Mouse (Mus musculus) urinary bladder, postnatal 14 days (tissue): ENCODE results near the gene Zc3h7b.
"Not testable (repeated sequence)": the region's sequence is repeated elsewhere in the genome, so short reads cannot be mapped to it uniquely, and the experiment has no call there.

Experiments used
- DNase-seq: peaks from one replicate; pipeline ENCODE4 v3.0.0; 2021; ENCODE audit warnings: low spot score

Gene Zc3h7b

DNA sequence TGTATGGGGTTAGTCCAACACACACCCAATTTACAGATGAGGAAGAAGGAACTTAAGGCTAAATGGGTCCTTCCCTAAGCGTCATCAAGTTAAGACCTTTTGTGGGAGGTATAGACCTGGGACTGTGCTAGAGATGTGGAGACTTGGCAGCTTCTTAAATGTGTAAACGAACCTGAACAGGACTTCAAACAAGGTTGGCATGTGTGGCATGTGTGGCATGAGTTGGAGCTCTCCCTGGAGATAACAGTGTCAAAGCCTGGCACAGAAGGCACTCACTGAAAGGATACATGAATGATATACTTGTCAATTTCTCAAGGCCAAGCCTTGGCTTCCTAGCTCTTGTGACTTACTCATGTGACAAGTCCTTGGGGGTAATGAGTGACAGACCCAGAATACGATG, 5.6 kb upstream of the Zc3h7b start:
- DNase-seq, result no peak

DNA sequence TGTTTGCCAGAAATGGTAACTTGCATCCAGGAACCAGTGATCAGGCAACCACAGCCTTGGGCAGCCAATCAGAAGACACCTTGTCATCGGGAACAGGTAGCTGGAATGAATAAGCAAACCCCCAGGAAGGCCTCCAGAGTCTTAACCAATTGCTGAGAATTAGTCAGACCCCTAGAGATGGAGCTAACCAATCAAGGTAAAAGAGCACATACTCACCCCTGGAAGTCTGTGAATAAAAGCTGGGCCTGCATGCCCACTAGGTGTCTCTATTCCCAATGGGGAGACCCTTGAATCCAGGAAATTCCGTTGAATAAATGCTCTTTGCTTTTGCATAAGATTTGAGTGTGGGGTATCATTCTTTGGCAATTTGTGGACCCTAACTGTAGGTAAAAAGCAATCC, 4.9 kb upstream of the Zc3h7b start:
- DNase-seq, result no peak

DNA sequence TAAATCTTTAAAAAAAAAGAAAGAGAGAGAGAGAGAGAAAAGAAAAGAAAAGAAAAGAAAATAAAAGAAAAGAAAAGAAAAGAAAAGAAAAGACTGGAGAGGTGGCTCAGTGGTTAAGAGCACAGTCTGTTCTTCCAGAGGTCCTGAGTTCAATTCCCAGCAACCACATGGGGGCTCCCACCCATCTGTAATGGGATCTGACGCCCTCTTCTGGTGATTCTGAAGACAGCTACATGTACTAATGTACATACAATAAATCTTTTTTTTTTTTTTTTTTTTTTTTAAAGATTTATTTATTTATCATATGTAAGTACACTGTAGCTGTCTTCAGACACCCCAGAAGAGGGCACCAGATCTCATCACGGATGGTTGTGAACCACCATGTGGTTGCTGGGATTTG, 2.5 kb upstream of the Zc3h7b start:
- not testable (repeated sequence) for DNase-seq

DNA sequence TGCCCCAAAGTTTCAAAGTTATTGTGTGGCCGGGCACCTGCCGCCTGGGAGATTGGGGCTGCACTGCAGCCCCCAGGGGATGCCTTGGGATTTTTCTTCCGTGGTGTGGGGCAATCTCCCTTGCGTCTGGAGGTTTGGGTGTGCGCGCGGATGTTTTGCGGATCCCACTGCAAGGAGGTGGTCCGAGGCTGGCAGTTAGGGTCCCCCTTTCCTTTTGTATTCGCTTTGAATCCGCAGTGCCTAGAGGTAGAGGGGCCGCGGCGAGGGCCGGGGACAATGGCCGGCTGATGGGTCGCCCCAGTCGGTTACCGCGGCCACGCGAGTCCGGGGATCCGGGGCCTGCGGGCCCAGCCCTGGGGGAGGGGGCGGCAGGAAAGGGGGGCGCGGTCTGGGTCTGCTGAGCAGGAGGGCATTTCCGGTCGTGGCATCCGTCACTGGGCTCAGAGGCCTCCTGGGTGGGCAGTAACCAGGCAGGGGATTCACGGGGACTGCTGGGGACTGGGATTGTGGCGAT, 801 bp downstream of the Zc3h7b start:
- peak; percentile 53 for DNase-seq

DNA sequence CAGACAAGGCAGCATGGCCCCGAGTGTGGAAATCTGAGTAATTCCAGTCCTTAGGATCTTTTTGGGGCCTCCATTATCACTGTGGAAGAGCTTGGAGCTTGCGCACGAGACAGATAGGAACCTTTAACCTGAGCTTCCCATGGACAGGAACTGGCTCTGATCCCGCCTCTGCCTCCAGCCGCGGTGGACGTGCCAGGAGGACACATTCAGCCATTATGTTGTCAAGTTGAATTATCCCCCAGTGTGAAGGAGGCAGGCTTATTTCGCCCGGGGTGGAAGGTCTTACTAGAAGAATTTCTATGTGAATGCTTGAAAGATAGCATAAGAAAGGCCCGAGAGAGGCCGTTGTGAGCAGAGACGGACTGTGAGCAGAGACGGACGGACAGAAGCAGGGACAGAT, 4.9 kb downstream of the Zc3h7b start:
- peak; percentile 22 for DNase-seq

DNA sequence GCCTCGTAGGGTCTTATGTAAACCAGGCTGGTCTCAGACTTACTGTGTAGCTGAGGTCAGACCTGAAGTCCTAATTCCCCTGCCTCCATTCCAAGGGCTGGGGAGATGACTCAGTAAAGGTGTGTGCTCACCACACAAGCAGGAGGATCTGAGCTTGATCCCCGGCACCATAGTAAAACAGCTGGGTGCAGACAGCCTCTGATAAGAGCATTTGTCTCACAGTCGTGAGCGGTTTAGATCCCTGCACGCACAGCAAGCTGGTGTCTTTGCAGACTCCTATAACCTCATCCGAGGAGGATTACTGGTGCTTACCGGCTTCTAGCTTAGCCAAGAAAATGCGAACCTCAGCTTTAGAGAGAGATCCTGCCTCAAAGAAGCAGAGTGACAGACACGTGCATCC, 8.8 kb downstream of the Zc3h7b start:
- DNase-seq, result no peak

DNA sequence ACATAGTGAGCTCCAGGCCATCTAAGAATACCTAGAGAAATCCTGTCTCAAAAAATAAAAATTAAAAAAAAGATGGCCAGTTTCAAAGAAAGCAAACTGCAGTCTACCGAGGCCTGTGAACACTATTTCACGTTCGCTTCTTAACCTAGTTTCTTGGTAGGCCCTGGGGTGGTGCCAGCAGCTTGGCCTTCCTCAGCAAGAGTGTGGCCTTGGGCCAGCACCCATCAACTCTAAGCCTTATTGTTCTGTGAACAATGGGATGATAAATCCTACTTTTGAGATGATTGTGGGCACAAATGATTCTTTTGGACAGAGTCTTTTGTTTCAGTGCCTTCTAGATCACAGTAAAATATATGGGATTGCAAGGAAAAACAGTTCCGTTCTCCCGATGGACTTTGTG, 13.8 kb downstream of the Zc3h7b start:
- DNase-seq, result no peak

DNA sequence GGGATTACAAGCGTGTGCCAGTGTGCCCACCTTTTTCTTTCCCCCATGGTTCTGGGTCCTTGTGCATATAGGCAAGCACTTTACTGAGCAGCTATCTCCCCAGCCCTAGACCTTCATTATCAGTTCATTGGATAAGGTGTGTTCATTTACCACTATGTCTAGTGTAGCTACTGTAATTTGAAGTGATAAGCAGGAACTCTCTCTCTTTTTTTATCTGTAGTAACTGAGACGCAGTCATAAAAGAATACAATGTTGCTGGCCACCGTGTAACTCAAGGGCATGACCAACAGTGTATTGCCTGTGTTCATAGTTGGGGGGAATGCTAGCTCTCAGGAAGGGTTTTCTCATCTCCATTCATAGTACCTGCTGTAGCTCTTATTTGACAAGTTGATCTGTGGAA, 14.7 kb downstream of the Zc3h7b start:
- DNase-seq, result no peak

DNA sequence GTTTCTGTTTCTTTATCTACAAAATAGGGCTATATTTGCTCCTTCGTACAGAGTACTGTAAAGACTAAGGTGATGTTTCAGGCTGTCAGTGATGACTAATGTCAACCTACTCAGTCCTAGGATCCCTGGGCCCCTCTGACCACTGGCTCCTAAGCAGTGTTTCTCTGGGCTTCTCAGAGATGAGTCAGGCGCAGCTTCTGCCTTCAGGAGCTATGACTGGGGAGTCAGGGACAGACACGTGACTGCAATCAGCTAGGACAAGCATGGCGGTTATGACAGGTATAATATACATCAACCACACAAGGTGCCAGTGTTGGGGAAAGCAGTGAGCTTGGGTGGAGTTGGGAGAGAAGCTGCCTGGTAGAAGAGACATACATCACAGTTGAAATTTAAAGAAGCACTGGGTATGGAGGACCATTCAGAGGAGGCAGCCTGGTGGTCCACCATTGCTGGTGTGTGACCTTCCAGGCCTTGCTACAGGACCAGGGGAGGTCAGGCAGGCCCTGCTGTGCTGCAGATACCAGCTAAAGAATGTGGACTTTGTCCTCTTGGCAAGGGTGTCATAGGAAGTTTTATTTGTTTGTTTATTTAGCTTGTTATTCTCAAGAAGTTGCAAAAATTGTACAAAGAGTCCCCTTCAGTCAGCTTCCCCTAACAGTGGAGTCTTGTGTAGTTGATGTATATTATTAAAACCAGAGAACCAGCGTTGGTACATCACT, 15.7 kb downstream of the Zc3h7b start:
- DNase-seq, result no peak

DNA sequence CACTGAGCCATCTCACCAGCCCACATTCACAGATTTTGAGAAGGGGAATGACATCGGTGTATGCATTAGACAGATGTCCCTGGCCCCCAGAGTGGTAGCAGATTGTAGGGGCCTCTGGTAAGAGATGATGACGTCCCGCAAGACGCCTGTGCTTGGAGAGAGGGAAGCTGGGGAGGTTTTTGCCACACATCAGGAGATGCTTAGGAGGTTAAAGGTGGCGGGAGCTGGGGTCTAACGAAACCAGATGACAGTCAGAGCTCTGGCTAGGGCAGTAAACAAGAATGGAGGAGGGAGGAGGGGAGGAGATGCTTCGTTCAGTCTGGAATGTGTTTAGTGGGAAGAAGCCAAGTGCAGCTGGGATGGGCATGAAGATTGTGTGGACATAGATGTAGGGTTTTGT, 16.5 kb downstream of the Zc3h7b start:
- no peak for DNase-seq

DNA sequence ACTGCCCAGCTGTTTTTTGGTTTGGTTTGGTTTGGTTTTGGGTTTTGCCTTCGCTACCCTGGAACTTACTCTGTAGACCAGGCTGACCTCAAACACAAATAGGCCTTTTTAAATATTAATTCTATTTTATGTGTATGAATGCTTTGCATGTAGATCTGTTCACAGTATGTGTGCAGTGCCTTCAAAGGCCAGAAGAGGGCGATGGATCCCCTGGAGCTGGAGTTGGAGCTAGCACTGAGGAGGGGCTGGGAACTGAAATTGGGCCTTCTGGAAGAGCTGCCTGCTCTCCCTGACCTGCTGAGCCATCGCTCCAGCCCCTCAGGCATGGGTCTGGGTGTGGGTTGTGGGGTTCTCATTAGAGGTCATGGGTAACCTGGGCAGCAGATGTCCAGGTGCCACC, 17.1 kb downstream of the Zc3h7b start:
- no peak for DNase-seq

DNA sequence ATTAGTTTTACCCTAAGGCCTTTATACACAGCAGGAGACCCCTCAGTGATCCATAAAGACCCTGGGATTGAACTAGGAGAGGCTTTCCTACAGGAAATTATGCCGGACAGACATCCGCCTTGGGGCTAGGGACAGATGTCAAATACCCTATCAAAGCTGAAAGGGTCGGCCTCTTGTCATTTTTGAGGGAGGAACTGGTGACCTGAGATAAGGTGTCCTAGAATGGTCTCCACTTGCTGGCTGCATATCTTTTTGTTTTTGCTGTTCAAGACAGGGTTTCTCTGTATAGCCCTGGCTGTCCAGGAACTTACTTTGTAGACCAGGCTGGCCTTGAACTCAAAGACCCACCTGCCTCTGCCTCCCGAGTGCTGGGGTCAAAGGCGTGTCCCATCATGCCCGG, 19.7 kb downstream of the Zc3h7b start:
- DNase-seq, result no peak

DNA sequence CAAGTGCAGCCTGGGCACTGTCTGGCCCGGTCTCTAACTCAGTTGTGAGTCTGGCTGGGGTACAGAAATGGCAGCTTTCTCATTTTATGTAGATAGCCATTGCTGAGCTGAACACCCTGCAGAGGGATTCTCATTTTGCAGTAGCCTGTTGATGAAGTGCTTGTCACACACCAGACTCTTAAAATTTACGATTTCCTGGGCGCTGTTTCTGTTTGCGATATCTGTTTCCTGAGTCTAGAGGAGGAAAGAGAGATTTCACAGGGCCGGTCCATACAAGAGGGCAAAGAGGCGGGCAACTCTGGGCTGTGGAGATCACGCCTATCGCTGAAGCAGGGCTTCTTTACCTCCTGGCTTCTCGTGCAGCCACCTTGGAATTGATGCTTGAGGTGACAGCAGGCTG, 20.8 kb downstream of the Zc3h7b start:
- DNase-seq, result no peak

DNA sequence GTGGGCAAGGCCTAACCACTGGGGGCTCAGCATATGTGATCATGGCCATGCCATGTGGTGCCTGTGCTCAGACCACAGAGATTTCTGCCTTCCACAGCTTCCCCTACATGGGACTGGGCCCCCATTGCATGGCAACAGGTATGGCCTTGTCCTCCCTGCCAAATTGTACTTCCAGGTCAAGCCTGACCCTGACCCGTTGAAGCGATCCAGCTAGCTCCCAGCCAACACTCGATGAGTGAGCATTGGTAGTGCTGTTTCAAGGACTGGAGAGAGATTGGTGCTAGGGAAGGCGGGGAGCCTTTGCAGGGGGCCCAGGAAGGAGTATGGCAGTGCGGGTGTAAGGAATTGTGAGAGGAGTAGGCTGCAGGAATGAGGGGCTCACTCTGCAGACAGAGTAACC, 21.6 kb downstream of the Zc3h7b start:
- DNase-seq, result no peak

DNA sequence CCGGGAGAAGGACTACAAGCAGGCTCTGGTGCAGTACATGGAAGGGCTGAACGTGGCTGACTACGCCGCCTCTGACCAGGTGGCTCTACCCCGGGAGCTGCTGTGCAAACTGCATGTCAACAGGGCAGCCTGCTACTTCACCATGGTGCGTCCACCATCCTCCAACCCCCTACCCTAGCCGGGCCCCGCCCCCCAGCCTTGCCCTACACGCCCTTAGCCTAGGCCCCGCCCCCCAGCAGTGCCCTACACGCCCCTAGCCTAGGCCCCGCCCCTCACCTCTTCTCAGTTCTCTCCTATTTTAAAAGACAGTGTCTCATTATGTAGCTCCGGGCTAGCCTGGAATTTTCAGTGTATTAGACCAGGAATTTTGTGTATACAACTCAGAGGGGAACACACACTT, 24.2 kb downstream of the Zc3h7b start:
- DNase-seq, result no peak

DNA sequence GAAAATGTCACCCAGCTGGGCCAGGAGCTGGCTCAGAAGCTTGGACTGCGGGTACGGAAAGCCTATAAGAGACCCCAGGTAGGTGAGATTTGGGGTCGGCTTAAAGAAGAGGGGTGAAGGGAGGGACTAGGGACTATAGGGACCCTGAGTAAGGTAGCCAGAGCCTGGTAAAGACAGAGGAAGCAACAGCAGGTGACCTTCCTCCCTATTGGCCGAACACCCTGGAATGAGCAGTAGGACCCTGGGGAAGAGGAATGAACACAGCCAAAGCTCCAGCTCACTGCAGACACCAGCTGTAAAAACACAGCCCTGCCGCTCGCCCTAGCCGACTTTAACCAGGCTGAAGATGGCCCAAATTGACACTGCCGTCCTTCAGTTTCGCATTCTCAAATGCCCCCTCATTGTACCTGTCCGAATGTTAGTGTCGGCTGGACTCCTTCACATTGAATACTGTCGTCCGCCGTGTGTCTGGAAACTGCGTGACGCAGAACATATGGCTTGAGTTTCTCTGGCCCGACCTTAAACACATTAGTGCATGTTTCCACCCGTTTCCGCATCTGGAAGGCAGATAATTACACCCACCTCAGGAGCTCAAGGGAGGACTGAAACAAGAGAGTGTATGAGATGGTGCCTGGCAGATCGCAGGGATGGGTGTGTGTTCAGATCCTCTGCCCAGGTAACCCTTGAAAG, 27.7 kb downstream of the Zc3h7b start:
- no peak for DNase-seq

DNA sequence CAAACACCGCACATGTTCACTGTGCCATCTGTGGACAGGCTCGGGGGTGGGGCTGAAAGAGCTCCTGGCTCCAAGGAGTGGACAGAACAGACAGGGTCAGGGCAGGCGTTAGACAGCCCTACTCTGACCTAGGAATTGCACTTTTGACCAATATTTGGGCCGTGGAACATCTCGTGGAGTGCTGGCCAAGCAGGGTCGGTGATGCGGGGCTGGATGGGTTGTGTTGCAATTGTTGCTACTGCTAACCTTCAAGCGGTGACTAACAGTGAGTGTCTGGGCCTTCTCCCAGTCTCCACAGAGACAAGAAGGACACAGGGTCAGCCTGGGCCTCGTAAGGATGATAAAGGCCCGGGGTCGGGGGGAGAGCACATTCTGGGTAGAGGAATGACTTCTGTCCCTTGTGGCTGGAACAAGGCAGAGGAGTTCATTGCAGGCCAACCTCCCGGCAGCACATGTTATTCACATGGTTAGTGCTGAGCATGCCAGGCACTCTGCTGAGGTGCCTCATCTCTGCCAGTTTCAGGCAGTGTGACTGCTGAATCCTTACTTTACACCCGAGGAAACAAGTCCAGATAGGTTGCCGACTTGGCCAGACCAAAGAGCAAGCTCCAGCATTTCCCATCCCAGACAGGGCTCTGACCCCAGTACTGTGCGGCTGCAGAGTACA, 29.8 kb downstream of the Zc3h7b start:
- no peak for DNase-seq

DNA sequence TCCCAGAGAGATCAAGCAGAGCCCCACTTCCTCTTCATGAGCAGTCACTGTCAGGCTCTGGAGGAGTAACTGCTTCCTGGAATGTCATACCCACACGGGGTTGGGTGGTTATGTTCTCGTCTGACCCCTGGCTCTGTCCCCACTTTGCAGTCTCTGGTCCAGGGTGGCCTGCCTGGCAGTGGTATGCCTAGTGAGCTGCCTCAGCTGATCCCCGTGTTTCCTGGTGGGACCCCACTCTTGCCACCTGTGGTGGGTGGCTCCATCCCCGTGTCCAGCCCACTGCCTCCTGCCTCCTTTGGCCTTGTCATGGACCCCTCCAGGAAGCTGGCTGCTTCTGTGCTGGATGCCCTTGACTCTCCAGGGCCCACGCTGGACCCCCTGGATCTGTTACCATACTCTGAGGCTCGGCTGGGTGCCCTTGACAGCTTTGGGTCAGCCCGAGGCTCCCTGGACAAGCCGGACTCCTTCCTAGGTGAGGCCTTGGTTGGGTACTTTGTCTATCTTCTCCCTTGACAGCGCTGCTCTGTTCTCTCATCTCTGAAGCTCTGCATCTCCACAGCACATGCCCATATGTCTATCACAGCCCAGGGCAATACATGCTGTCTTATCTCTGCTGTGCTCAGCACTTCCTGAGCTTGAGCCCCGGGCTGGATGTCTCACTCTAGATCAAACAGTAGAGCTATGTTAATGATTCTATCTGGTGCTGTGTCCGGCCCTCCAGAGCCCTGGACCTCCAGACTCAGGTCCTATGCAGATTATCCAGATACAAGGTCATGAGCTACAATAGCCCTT, 32.0 kb downstream of the Zc3h7b start:
- no peak for DNase-seq

DNA sequence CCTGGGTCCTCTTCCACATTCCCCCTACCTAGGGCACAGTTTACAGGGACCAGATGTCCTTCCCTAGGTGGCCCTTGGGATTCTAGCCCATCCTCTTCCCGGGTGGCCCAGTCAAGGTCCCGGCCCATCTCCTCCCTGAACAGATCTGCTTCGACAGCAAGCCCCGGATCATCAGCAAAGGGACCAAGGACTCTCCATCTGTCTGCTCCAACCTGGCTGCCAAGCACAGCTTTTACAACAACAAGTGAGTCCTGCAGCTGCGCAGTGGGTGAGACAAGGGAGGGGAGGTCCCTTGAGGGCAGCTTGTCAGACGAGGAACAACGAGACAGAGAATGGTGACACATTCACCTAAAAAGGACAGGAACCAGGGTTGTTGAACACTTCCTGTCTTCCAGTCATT, 37.0 kb downstream of the Zc3h7b start:
- no peak for DNase-seq

DNA sequence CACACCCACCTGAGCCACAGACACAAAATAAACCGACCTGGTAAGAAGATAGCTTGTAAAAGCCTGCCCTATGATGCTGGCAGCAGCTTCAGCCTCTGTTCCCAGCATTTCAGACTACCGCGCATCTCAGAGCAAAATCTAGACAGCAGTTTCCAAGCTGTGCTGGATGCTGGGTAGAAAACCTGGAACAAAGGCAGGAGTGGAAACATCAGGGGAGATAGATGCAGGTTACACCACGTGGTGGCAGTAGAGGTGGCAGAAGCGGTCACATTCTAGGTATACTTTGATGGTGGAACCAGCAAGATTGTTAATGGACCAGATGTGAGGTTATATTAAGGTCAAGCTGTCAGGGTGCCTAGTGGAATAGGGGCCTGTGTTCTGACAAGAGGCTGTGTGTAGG, 39.9 kb downstream of the Zc3h7b start:
- no peak for DNase-seq

DNA sequence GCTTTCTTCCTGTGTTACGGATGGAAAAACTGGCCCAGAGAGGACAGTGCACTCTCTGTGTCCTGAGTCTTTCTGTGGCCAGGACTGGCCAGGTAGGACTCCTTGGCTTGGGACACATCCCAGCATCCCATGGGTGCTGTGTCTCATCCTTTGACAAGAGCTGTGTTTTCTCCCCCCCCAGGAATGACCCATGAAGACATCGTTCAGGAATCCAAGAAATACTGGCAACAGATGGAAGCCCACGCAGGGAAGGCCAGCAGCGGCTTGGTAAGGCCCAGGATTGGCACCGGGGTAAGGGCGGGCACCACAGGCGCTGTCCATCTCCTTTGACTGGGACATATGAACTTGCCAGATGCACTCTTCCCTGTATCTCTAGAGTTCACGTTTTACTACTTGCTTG, 40.8 kb downstream of the Zc3h7b start:
- DNase-seq, result no peak

DNA sequence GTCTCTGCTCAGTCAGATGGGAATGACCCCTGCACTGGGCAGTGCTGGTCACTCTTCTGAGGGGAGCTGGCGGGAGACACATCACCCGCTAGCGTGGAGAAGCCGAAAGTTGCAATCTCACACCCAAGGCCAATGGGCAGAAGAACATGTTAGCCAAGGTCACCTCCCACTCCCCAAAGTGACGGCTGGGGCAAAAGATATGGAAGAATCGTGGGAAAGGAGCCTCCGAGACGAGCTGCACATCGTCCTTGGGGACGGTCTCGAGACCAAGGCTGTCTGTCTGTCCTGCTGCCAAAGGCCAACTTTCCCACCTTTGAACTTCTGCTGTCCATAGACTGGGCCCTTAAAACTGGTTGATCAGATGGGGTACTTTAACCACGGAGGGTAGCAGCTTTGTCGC, 42.7 kb downstream of the Zc3h7b start:
- DNase-seq, result no peak

DNA sequence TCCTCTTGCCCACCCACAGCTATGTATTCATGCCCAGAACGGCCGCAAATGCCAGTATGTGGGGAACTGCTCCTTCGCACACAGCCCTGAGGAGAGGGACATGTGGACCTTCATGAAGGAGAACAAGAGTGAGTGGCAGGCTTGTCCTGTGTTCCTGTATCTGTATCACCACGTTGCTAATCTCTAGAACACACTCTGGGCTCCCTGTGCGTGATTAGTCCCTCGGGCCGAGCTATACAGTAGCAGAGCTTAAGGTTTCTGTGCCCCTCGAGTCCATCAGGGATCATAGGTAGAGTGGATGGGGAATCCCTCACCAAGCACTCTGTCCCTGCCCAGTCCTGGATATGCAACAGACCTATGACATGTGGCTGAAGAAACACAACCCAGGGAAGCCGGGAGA, 47.6 kb downstream of the Zc3h7b start:
- DNase-seq, result no peak
